Mouse (Mus musculus): ENCODE data around the gene Hps4.

DNA sequence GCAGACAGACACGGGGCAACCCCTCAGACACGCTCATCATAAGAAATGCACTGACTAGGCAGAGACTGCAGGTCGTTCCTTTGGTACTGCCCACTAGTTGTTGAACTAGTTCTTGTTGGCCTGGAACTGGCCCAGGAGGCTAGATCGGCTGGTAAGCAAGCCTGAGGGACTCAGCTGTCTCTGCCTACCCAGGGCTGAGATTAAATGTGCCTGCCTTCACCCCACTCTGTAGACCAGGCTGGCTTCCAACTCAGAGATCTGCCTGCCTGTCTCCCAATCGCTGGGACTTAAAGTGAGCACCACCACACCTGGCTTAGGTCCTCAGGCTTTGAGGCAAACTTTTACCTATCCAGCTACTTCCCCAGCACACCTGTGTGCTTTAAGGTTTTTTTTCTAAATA is 22.5 kb upstream of the Hps4 start:
- TF ChIP-seq POLR2A (IDR thresholded peaks at IDR 0.05; ENCODE audit: insufficient read depth, low read depth, low read length) (no peak), CTCF (IDR thresholded peaks at IDR 0.05; ENCODE audit: insufficient read depth, low read depth, low read length) (no peak)

All from olfactory bulb, adult 2 months (tissue).